Mouse (Mus musculus) neural tube, embryonic 15.5 days (tissue): Measurements from ENCODE around the gene Ado. TPM values are rescaled to one million over a fixed set of nuclear protein-coding genes. Genes with fewer than 3 reads are reported as not detected.

ENCODE experiments used
- ATAC-seq: fragments of 200-750 bp; cut with Nextera tagmentation; 2 replicates; pipeline ENCODE4 v1.8.0; 2017; ENCODE audit warnings: mild to moderate bottlenecking, moderate TSS enrichment, moderate library complexity; ENCODE audit not compliant: low FRiP score
- H3K27ac ChIP-seq: fragments of 300-500 bp; sonication (generic); replicated peaks from 2 replicates; pipeline ENCODE4 v1.5.1; 2015; ENCODE audit warnings: mild to moderate bottlenecking, inconsistent platforms
- H3K27me3 ChIP-seq: fragments of 300-500 bp; sonication (generic); replicated peaks from 2 replicates; pipeline ENCODE4 v1.6.1; 2015; ENCODE audit warnings: inconsistent platforms
- H3K36me3 ChIP-seq: fragments of 300-500 bp; sonication (generic); 2 replicates; pipeline ENCODE4 v1.6.1; 2015; ENCODE audit warnings: inconsistent platforms
- H3K4me1 ChIP-seq: fragments of 300-500 bp; sonication (generic); 2 replicates; pipeline ENCODE4 v1.6.1; 2015; ENCODE audit warnings: inconsistent platforms
- H3K4me2 ChIP-seq: fragments of 300-500 bp; sonication (generic); 2 replicates; pipeline ENCODE4 v1.6.1; 2015; ENCODE audit warnings: inconsistent platforms, mild to moderate bottlenecking, moderate library complexity
- H3K4me3 ChIP-seq: fragments of 300-500 bp; sonication (generic); replicated peaks from 2 replicates; pipeline ENCODE4 v1.5.1; 2015; ENCODE audit warnings: mild to moderate bottlenecking, inconsistent platforms
- H3K9ac ChIP-seq: fragments of 300-500 bp; sonication (generic); replicated peaks from 2 replicates; pipeline ENCODE4 v1.6.1; 2015; ENCODE audit warnings: mild to moderate bottlenecking, inconsistent platforms
- H3K9me3 ChIP-seq: fragments of 300-500 bp; sonication (generic); replicated peaks from 2 replicates; pipeline ENCODE4 v1.6.1; 2016; ENCODE audit warnings: inconsistent platforms
- WGBS: fragments of 180-500 bp; shearing (Covaris S2); methylation state at CpG from one replicate; pipeline ENCODE4 v1.1.7; 2015; ENCODE audit warnings: mixed read lengths; 5-methylcytosine and 5-hydroxymethylcytosine counted together
- polyA plus RNA-seq: library from polyadenylated mRNA; unstranded; fragments of >200 nt; fragmentation: Nextera tagmentation; extraction: Ambion mirVana; gene quantifications from 2 replicates; pipeline ENCODE4 v1.2.1, GENCODE M21; 2015

The Ado gene
- polyA plus RNA-seq, 1 experiment from 2014 or later: 88.3 TPM

DNA sequence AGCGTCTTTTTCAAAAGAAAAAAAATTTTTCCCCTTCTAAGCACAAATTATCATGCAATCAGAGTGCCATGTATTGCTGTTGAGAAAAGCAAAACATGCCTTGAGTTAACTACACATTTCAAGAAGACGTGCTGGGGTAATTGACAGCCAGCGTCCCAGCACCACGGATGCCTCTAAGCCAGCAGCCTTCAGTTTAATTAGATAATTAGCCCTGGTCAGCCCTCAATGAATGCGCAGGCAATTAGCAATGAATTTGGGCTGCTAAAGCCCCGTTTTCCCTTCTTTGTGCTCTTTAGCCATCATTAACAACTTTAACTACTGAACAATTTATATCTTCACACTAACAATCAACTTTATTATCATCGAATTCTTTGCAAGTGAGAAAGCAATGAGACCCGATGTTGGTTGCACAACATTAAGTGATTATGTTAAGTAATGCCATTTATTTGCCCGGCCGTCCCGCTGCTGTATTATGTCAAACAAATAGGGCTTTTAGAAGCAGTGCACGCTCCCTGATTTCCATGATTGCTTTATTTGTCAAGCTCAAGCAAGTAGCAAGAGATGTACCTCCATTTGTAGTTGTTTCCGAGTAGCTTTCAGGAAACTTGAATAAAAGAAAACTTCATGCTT, 11.1 kb upstream of the Ado start:
- Histone ChIP-seq H3K9me3 (no peaks in the 10 kb centered on the region), H3K4me3 (no peak overlapping the region), H3K9ac (no peak overlapping the region), H3K4me1 (peaks cover 10% of the 10 kb centered on the region; the same call in 1 of the 2 replicates), H3K27ac (no peak overlapping the region), H3K27me3 (peaks cover 64% of the 10 kb centered on the region), H3K36me3 (no peaks in the 10 kb centered on the region), H3K4me2 (no peak overlapping the region)
- WGBS: 16% methylated on average over 13 of the region's 13 CpGs
- ATAC-seq: no peak

DNA sequence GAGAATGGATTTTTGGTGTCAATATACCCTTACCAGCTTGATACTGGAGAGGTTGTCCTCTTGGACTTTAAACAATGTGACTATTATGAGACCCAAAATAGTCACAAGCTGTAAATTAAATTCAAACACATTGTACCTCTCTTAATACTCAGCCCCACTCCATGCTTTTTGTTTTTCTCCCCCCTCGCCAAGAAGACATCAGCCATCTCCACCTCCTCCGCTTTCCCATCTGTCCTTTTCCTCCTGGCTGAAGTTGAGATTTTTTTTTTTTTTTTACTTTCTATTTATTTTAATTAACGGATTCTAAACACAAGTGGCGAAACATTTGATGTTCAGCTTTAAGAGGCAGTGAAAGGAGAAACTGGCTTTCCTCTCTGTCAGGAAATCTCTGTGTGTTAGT, 9.3 kb upstream of the Ado start:
- Histone ChIP-seq H3K4me2 (no peak overlapping the region), H3K9ac (no peak overlapping the region), H3K4me3 (no peak overlapping the region), H3K27me3 (peaks cover 56% of the 10 kb centered on the region), H3K4me1 (peaks cover 10% of the 10 kb centered on the region; the same call in 1 of the 2 replicates), H3K36me3 (no peaks in the 10 kb centered on the region), H3K27ac (no peak overlapping the region), H3K9me3 (no peaks in the 10 kb centered on the region)
- no peak for ATAC-seq
- 81% methylated on average over 4 of the region's 4 CpGs for WGBS

DNA sequence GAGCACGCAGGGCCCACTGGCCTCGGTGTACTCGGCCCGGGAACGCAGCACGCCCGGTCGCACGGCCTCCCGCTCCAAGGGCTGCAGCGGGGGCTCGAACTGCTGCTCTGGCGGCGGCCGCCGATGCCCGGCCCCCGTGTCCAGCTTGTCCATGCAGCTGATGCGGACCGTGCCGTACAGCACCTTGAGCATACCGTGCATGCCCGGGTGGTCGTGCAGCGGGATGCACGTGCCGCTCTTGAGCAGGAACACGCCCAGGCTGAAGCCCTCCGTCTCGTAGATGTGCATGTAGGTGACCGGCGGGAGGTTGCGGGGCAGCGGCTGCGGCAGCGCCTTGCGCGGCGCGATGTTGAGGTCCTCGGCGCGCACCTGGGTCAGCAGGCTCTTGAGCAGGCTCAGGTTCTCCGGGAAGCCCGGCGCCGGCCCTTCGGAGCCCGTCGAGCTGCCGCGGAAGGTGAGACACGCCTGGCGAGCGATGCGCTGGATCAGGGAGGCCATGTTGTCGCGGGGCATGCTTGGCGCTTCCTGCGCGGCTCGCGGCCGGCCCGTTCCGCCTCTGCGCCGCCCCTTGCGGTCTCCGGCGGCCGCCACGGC, 397 bp downstream of the Ado start:
- Histone ChIP-seq H3K27me3 (peaks cover 27% of the 10 kb centered on the region), H3K4me3 (peak overlapping the region; percentile 92), H3K9me3 (no peaks in the 10 kb centered on the region), H3K27ac (peak overlapping the region; percentile 97), H3K36me3 (peaks cover 3% of the 10 kb centered on the region; the same call in 1 of the 2 replicates), H3K4me2 (peak overlapping the region; percentile 86), H3K4me1 (peaks cover 44% of the 10 kb centered on the region), H3K9ac (peak overlapping the region; percentile 81)
- ATAC-seq: peak; percentile 80
- under 1% methylated on average over 73 of the region's 73 CpGs for WGBS

DNA sequence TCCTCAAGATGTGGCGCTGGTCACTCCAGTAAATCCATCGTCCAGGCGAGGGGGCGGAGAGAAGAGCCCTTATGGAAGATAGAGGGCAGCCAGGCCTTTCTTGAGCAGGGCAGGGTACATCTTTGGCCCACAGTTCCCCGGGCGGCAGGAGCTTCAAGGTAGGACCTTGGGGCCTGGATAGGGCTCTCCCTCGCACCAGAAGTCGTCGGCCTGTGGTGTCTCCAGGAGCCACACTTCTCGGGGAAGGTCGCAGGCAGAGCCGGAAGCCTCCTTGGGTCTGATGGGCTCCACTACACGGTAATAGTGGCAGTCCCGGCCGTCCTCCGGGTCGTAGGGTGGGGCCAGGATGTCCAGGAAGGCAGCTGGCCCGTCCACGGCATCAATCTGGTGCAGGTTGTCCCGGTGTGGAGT, 900 bp downstream of the Ado start:
- peak overlapping the region; percentile 92 for H3K4me3 ChIP-seq
- H3K4me2 ChIP-seq: peak overlapping the region; percentile 86
- H3K27me3 ChIP-seq: peaks cover 26% of the 10 kb centered on the region
- H3K27ac ChIP-seq: peak overlapping the region; percentile 97
- WGBS: 1% methylated on average over 20 of the region's 20 CpGs
- peaks cover 44% of the 10 kb centered on the region for H3K4me1 ChIP-seq
- H3K9me3 ChIP-seq: no peaks in the 10 kb centered on the region
- no peak; the same call in 1 of the 2 replicates for ATAC-seq
- H3K36me3 ChIP-seq: peaks cover 3% of the 10 kb centered on the region; the same call in 1 of the 2 replicates
- peak overlapping the region; percentile 81 for H3K9ac ChIP-seq

DNA sequence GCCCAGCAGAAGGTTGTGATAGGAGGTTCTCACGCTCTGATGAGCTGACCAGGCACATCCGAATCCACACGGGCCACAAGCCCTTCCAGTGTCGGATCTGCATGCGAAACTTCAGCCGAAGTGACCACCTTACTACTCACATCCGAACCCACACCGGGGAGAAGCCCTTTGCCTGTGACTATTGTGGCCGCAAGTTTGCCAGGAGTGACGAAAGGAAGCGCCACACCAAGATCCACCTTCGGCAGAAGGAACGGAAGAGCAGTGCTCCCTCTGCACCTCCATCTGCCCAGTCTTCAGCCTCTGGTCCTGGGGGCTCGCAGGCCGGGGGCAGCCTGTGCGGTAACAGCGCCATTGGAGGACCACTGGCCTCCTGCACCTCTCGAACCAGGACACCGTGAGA, 8.2 kb downstream of the Ado start:
- peaks cover 3% of the 10 kb centered on the region; the same call in 1 of the 2 replicates for H3K36me3 ChIP-seq
- no peak overlapping the region; the same call in 1 of the 2 replicates for H3K4me2 ChIP-seq
- WGBS: 13% methylated on average over 19 of the region's 19 CpGs
- no peaks in the 10 kb centered on the region for H3K9me3 ChIP-seq
- ATAC-seq: no peak
- no peak overlapping the region for H3K27ac ChIP-seq
- no peak overlapping the region for H3K9ac ChIP-seq
- peaks cover 72% of the 10 kb centered on the region for H3K27me3 ChIP-seq
- no peak overlapping the region for H3K4me3 ChIP-seq
- H3K4me1 ChIP-seq: peaks cover 51% of the 10 kb centered on the region

DNA sequence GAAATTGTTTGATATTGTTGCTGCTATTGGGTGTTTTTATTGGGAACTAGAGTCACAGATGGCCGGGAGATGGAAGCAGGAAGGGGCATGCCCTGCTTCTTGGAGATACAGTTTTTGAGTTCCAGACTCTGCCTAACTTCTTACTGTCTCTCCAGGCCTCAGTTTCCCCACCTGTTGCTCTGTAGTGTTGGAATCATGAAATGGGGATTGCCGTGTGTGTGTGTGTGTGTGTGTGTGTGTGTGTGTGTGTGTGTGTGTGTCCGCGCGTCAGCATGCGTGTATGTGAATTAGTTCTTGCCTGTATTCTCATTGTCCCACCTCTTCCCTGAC, 9.4 kb downstream of the Ado start:
- WGBS: 26% methylated on average over 6 of the region's 6 CpGs
- H3K9ac ChIP-seq: no peak overlapping the region
- peaks cover 49% of the 10 kb centered on the region for H3K4me1 ChIP-seq
- peak overlapping the region; percentile 96 for H3K4me2 ChIP-seq
- H3K27ac ChIP-seq: no peak overlapping the region
- H3K36me3 ChIP-seq: peaks cover under 1% of the 10 kb centered on the region; the same call in 1 of the 2 replicates
- H3K27me3 ChIP-seq: peaks cover 81% of the 10 kb centered on the region
- no peaks in the 10 kb centered on the region for H3K9me3 ChIP-seq
- H3K4me3 ChIP-seq: peak overlapping the region; percentile 56; the same call in 1 of the 2 replicates
- no peak for ATAC-seq

DNA sequence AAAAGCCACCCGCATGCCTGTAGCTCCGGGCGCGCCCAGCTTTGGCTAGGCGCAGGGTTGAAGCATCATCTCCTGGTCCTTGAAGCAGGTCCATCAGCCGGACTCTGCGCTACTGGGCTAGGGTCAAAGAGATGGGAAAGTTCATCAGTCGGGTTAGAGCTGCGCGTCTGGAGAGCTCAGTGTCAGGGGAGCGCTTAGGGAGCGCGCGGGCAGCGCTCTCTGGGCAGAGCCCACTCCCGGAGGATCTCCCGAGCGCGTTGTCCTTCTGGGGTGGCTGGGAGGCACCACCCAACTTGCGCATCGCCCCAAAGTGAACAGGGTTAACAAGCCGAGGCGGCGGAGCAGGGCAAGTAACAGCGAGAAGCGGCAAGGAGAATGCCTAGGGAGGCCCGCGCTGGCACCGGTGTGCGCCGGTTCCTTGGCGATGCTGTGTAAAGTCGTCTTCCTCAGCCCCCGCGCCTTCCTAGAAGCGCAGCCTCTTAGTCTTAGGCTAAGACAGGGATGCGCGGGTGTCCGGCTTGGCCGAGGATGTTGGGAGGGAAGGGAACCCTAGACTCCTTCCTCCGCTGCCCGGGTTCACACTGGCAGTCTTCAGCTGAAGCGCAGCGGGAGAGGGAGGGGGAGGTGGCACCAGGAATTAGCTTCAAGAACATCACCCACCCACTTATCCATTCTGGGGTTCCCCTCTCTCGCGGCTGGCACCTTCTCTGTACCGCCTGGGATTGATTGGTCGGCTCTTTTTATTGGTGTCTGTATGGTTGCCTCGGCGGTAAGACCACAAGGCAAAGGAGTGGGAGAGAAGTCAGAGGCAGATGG, 10.0 kb downstream of the Ado start:
- Histone ChIP-seq H3K9me3 (no peaks in the 10 kb centered on the region), H3K4me3 (peak overlapping the region; percentile 56), H3K4me1 (peaks cover 49% of the 10 kb centered on the region), H3K9ac (no peak overlapping the region), H3K27ac (no peak overlapping the region), H3K36me3 (no peaks in the 10 kb centered on the region), H3K4me2 (peak overlapping the region; percentile 96), H3K27me3 (peaks cover 87% of the 10 kb centered on the region)
- no peak for ATAC-seq
- WGBS: under 1% methylated on average over 50 of the region's 50 CpGs

DNA sequence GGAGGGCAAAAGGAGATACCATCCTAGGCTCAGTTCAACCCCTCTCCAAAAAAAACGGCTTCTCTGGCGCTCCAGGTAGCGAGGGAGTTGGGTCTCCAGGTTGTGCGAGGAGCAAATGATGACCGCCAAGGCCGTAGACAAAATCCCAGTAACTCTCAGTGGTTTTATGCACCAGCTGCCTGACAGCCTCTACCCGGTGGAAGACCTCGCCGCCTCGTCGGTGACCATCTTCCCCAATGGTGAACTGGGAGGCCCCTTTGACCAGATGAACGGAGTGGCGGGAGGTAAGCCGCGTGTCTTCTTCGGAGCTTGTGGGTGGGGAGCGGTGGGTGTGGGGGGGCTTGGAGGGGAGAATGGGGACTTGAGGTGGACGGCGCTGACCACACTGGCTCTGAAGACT, 10.6 kb downstream of the Ado start:
- Histone ChIP-seq H3K4me2 (peak overlapping the region; percentile 96), H3K9ac (no peak overlapping the region; the same call in 1 of the 2 replicates), H3K9me3 (no peaks in the 10 kb centered on the region), H3K4me3 (peak overlapping the region; percentile 56), H3K4me1 (peaks cover 49% of the 10 kb centered on the region), H3K36me3 (no peaks in the 10 kb centered on the region), H3K27me3 (peaks cover 91% of the 10 kb centered on the region), H3K27ac (no peak overlapping the region)
- WGBS: 2% methylated on average over 19 of the region's 19 CpGs
- ATAC-seq: no peak

DNA sequence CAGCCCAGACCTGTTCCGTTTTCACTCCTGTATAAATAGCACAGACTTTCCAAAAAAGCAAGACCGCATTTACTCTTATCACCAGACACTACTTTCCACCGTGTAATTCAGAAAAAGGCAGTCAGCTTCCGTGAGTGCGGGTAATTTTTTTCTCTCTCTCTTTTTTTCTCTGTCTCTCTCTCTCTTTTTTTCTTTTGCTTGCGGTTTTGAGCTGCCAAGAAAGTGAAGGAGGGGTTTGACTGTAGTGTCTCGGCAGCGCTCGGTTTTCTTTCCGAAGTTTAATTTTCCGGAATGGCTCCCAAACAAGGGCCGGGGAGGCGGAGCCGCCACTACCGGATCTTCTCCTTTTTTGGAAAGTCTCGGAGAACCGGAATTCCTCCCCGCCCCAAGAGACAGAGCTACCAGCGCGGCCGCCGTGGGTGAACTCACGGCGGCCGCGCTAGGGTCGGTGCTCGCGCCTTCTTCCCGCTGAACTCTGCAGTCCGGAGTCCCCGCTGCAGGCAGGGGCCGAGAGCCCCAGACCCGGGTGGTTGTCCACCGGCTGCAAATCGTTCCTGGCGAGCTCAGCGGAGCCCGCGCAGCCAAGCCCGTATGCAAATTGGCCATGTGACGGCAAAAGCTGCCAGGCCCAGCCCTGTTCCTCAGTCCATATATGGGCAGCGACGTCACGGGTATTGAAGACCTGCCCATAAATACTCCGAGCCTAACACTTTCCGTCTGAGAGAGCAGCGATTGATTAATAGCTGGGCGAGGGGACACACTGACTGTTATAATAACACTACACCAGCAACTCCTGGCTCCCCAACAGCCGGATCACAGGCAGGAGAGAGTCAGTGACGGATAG, 11.4 kb downstream of the Ado start:
- Histone ChIP-seq H3K4me1 (peaks cover 49% of the 10 kb centered on the region), H3K4me2 (peak overlapping the region; percentile 96), H3K4me3 (peak overlapping the region; percentile 56), H3K9me3 (no peaks in the 10 kb centered on the region), H3K27ac (no peak overlapping the region), H3K36me3 (no peaks in the 10 kb centered on the region), H3K27me3 (peaks cover 91% of the 10 kb centered on the region), H3K9ac (peak overlapping the region; percentile 31)
- peak; percentile 78 for ATAC-seq
- under 1% methylated on average over 51 of the region's 51 CpGs for WGBS

DNA sequence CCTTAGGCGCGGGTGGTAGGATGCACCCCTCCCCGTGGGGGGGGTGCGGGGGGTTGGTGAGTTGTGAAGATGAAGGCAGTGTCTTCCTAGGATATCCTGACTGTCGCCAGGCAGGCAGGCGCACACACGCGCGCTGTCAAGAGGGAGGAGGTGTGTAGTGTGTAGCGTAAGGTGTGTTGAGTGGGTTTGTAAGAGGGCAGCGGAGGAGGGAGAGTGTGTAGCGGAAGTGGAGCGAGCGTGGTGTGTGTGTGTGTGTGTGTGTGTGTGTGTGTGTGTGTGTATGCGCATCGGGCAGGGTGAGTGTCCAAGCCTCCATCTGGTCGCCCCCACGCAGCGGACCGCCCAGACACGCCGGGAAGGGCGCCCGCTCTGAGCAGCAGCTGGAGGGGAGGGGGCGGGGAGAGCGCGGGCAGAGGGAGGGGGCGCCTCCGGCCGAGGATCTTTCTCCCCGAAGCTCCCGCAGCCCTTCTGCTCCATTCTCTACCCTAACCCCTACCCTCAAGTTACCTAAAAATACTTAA, 12.1 kb downstream of the Ado start:
- H3K4me1 ChIP-seq: peaks cover 49% of the 10 kb centered on the region
- no peak overlapping the region for H3K27ac ChIP-seq
- ATAC-seq: peak; percentile 36
- H3K9ac ChIP-seq: peak overlapping the region; percentile 28
- H3K9me3 ChIP-seq: no peaks in the 10 kb centered on the region
- H3K36me3 ChIP-seq: no peaks in the 10 kb centered on the region
- H3K27me3 ChIP-seq: peaks cover 91% of the 10 kb centered on the region
- peak overlapping the region; percentile 56 for H3K4me3 ChIP-seq
- under 1% methylated on average over 19 of the region's 32 CpGs for WGBS
- H3K4me2 ChIP-seq: peak overlapping the region; percentile 96

DNA sequence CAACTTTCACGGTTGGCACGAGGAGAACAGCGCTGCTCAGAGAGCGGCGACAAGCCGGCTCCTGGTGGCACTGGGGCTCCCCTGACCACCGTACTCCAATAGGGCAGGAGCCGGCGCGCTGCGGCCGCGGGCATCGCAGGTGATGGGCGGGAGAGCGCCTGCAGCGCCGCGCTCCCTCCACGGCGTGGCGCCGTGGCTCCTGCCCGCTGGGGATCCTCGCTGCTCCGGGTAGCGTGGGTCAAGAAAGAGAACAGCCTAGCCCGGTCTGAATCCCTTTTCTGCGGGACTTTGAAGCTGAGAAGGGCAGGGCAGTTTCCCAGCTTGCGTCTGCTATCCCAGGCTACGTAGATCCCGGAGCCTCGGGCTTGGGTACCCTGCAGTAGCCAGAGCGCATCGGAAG, 12.8 kb downstream of the Ado start:
- ATAC-seq: peak; percentile 26; the same call in 1 of the 2 replicates
- Histone ChIP-seq H3K4me2 (peak overlapping the region; percentile 96), H3K36me3 (no peaks in the 10 kb centered on the region), H3K4me3 (peak overlapping the region; percentile 56), H3K27me3 (peaks cover 91% of the 10 kb centered on the region), H3K9me3 (no peaks in the 10 kb centered on the region), H3K9ac (0 out of 2 replicates have a peak overlapping the region, but pooled peaks have one; percentile 28), H3K27ac (no peak overlapping the region), H3K4me1 (peaks cover 49% of the 10 kb centered on the region)
- WGBS: under 1% methylated on average over 35 of the region's 35 CpGs
